Mouse (Mus musculus) cerebellum, adult 9-11 months (tissue): ENCODE results near the gene Ube2b.
A peak's percentile ranks its signal among the peaks of the same experiment; 100 is the strongest.

Experiments
- DNase-seq: peaks from one replicate; pipeline ENCODE4 v3.0.0; 2022

Ube2b gene

GRCm38 (mm10) chr11:51966651-51967050, 33.9 kb downstream of the Ube2b start:
- no peak for DNase-seq

GRCm38 (mm10) chr11:51962277-51962676, 38.3 kb downstream of the Ube2b start:
- no peak for DNase-seq

GRCm38 (mm10) chr11:51961761-51962160, 38.8 kb downstream of the Ube2b start:
- DNase-seq: no peak

GRCm38 (mm10) chr11:51960967-51961471, 39.5 kb downstream of the Ube2b start:
- peak; percentile 14 for DNase-seq

- DNase-seq: no peak
Measured at GRCm38 (mm10) chr11:51960061-51960460, 40.5 kb downstream of the Ube2b start.

GRCm38 (mm10) chr11:51959511-51959910, 41.1 kb downstream of the Ube2b start:
- DNase-seq: no peak

- no peak for DNase-seq
Measured at GRCm38 (mm10) chr11:51957760-51958159, 42.8 kb downstream of the Ube2b start.

- DNase-seq: no peak
Measured at GRCm38 (mm10) chr11:51956112-51956511, 44.5 kb downstream of the Ube2b start.

GRCm38 (mm10) chr11:51951861-51952420, 48.6 kb downstream of the Ube2b start:
- DNase-seq: no peak

- no peak for DNase-seq
Measured at GRCm38 (mm10) chr11:51949919-51950318, 50.6 kb downstream of the Ube2b start.

- DNase-seq: no peak
Measured at GRCm38 (mm10) chr11:51949155-51949840, 51.3 kb downstream of the Ube2b start.

GRCm38 (mm10) chr11:51946144-51946543, 54.4 kb downstream of the Ube2b start:
- no peak for DNase-seq

GRCm38 (mm10) chr11:51945548-51945947, 55.0 kb downstream of the Ube2b start:
- DNase-seq: peak; percentile 31

- DNase-seq: no peak
Measured at GRCm38 (mm10) chr11:51944239-51944638, 56.3 kb downstream of the Ube2b start.

- DNase-seq: no peak
Measured at GRCm38 (mm10) chr11:51943500-51943841, 57.1 kb downstream of the Ube2b start.

GRCm38 (mm10) chr11:51942602-51943499, 57.7 kb downstream of the Ube2b start:
- DNase-seq: no peak

- no peak for DNase-seq
Measured at GRCm38 (mm10) chr11:51940511-51940955, 60.0 kb downstream of the Ube2b start.

GRCm38 (mm10) chr11:51939590-51939955, 61.0 kb downstream of the Ube2b start:
- DNase-seq: no peak

GRCm38 (mm10) chr11:51938817-51939589, 61.6 kb downstream of the Ube2b start:
- DNase-seq: no peak

- no peak for DNase-seq
Measured at GRCm38 (mm10) chr11:51937361-51937781, 63.2 kb downstream of the Ube2b start.

- no peak for DNase-seq
Measured at GRCm38 (mm10) chr11:51935636-51936434, 64.7 kb downstream of the Ube2b start.
